Mouse (Mus musculus) forebrain, embryonic 10.5 days (tissue): ENCODE measurements around the gene Apeh. TPM values are rescaled to one million over a fixed set of nuclear protein-coding genes. Genes with fewer than 3 reads are reported as not detected.

ENCODE experiments used
- microRNA-seq: library from miRNA; unstranded; fragments of <30 nt; microRNA quantifications from one replicate; pipeline ENCODE4, GENCODE M21; 2017
- polyA plus RNA-seq: library from polyadenylated mRNA; unstranded; fragments of >200 nt; fragmentation: Nextera tagmentation; extraction: Ambion mirVana; gene quantifications from 2 replicates; pipeline ENCODE4 v1.2.1, GENCODE M21; 2016

Apeh gene
- polyA plus RNA-seq, 1 experiment from 2014 or later: 79.4 TPM

Small RNA genes within 50 kb of the gene (microRNA-seq; reads per million reads assigned to microRNA genes)
- gene Gm47303 (not detected), gene Mir7088 (not detected)

Other genes starting within 250 kb of the Apeh start
- gene Rbm6, start 221.4 kb downstream of the Apeh start, polyA plus RNA-seq: 112 and 114 TPM in 2 replicates
- 12.2 and 12.5 TPM in 2 replicates for gene Mon1a, start 206.5 kb downstream of the Apeh start, polyA plus RNA-seq
- 0.49 and 0.60 TPM in 2 replicates for gene Mst1r, start 187.7 kb downstream of the Apeh start, polyA plus RNA-seq
- gene Actl11, start 166.1 kb downstream of the Apeh start, polyA plus RNA-seq: not detected in 2 replicates
- 17.5 and 18.6 TPM in 2 replicates for gene Camkv, start 158.9 kb downstream of the Apeh start, polyA plus RNA-seq
- gene Traip, start 144.5 kb downstream of the Apeh start, polyA plus RNA-seq: 40.8 and 46.3 TPM in 2 replicates
- 6.8 and 10.0 TPM in 2 replicates for gene Uba7, start 119.1 kb downstream of the Apeh start, polyA plus RNA-seq
- 0.92 and 1.4 TPM in 2 replicates for gene Gm20661, start 111.5 kb downstream of the Apeh start, polyA plus RNA-seq
- gene Inka1, start 108.7 kb downstream of the Apeh start, polyA plus RNA-seq: 35.0 TPM in 2 replicates
- 1.7 and 2.7 TPM in 2 replicates for gene Cdhr4, start 102.1 kb downstream of the Apeh start, polyA plus RNA-seq
- not detected in 2 replicates for gene Gm20662, start 98.3 kb downstream of the Apeh start, polyA plus RNA-seq
- gene Ip6k1, start 92.1 kb downstream of the Apeh start, polyA plus RNA-seq: 50.8 and 53.0 TPM in 2 replicates
- gene Gmppb, start 45.4 kb downstream of the Apeh start, polyA plus RNA-seq: 25.5 and 27.9 TPM in 2 replicates
- gene Amigo3, start 41.4 kb downstream of the Apeh start, polyA plus RNA-seq: 2.3 and 3.4 TPM in 2 replicates
- 0.73 and 0.81 TPM in 2 replicates for gene Mst1, start 14.2 kb downstream of the Apeh start, polyA plus RNA-seq
- 32.8 and 36.2 TPM in 2 replicates for gene Rnf123, start 11.3 kb downstream of the Apeh start, polyA plus RNA-seq
- gene Bsn, start 95.8 kb upstream of the Apeh start, polyA plus RNA-seq: 0.82 and 1.2 TPM in 2 replicates
- 74.0 and 76.4 TPM in 2 replicates for gene Dag1, start 169.4 kb upstream of the Apeh start, polyA plus RNA-seq
- 31.6 and 34.3 TPM in 2 replicates for gene Nicn1, start 195.8 kb upstream of the Apeh start, polyA plus RNA-seq
- 34.8 and 40.0 TPM in 2 replicates for gene Amt, start 202.2 kb upstream of the Apeh start, polyA plus RNA-seq
- 257 and 290 TPM in 2 replicates for gene Rhoa, start 211.5 kb upstream of the Apeh start, polyA plus RNA-seq
- gene Tcta, start 211.6 kb upstream of the Apeh start, polyA plus RNA-seq: 13.4 and 13.8 TPM in 2 replicates
- gene Gpx1, start 244.3 kb upstream of the Apeh start, polyA plus RNA-seq: 806 and 868 TPM in 2 replicates